Mouse (Mus musculus): ENCODE results near the gene Ptpra.

Gene Ptpra

DNA sequence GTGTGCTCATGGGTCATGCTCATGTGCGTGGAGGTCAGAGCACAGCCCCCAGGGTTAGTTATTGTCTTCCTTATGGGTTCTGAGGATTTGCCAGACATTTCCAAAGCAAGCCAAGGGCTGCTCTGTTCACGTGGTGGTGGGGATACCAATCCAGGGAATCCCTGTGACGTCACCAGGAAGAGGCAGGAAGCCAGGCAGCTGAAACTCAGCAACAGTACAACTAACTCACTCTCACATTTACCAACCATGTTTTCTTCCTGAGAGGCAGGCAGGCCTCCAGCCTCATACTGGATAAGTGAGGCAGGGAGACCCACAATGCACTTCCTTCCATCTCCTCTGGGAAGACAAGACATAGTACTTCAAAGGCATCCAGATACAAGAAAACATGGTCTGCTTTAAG lies 148.3 kb downstream of the Ptpra start:
- DNase-seq (ENCODE audit: low read depth) = no peak

- DNase-seq (ENCODE audit: low read depth) = no peak
These were observed 152.1 kb downstream of the Ptpra start for GRCm38 (mm10) chr2:130602195-130602594.
